Mouse (Mus musculus) erythroblast, embryonic 14.5 days (primary cell): ENCODE results near the gene Arhgef11.

Experiments used
- GATA1 ChIP-seq: IDR thresholded peaks from 2 replicates; pipeline ENCODE4 v1.6.1; 2012; ENCODE audit warnings: low read length, inconsistent platforms, mixed read lengths
- TAL1 ChIP-seq: IDR thresholded peaks from 3 replicates; pipeline ENCODE4 v1.6.1; 2012; ENCODE audit warnings: low read length, inconsistent platforms, mixed read lengths

GRCm38 (mm10) chr3:87568681-87569080 is 48.7 kb upstream of the Arhgef11 start:
- TF ChIP-seq TAL1 (no peak), GATA1 (no peak)
